Mouse (Mus musculus) small intestine, adult 2 months (tissue): Measurements from ENCODE around the gene Ccdc24.

Experiments used
- CTCF ChIP-seq: fragments of 200-500 bp; IDR thresholded peaks from 2 replicates; pipeline ENCODE4 v1.5.1; 2012; ENCODE audit warnings: low read depth, mild to moderate bottlenecking, control low read depth, inconsistent platforms, low read length, moderate library complexity, mixed read lengths; ENCODE audit not compliant: insufficient replicate concordance, insufficient read length; ENCODE audit errors: extremely low read depth
- POLR2A ChIP-seq: fragments of 200-500 bp; IDR thresholded peaks from 2 replicates; pipeline ENCODE4 v1.6.1; 2012; ENCODE audit warnings: low read depth, mild to moderate bottlenecking, control low read depth, inconsistent platforms, low read length, moderate library complexity

- TF ChIP-seq POLR2A (no peak), CTCF (no peak)
These were observed 27.0 kb downstream of the Ccdc24 start for GRCm38 (mm10) chr4:117845316-117845715.
